Mouse (Mus musculus) spleen, postnatal 14 days (tissue): ENCODE results near the gene Nuak2.
A peak's percentile ranks its signal among the peaks of the same experiment; 100 is the strongest.

Experiments
- DNase-seq, 2 experiments: peaks; one replicate each; pipeline ENCODE4 v3.0.0; 2021 to 2022; ENCODE audit warnings: low spot score in 2 of 2

Gene Nuak2

DNA sequence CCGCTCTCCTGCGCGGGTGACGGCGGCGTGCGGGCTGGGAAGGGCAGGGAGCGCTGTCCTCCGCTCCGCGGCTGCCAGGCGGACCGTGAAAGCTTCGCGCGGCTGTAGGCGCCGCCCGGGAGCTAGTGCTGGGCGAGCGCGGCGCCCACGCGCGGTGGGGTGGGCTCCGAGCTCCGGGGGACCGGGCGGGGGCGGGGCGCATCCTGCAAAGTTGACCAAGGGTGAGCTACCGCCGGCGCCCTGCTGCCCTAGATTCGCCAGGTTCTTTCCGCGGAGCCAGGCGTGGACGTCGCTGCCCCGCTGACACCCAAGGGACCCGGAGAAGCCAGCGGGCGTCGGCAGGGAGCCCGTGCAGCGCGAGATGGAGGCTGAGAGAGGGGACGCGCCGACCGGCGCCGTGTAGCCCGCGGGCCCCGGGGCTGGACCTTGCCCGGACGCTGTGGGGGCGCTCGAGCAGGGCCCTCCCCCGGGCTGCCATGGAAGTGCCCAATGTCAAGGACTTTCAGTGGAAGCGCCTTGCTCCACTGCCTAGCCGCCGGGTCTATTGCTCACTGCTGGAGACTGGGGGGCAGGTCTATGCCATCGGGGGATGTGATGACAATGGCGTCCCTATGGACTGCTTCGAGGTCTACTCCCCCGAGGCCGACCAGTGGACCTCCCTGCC, 17.0 kb upstream of the Nuak2 start:
- no peak for DNase-seq

- no peak for DNase-seq
Observed at GRCm38 (mm10) chr1:132299744-132300143, 16.2 kb upstream of the Nuak2 start.

- no peak for DNase-seq
Observed at GRCm38 (mm10) chr1:132301242-132301641, 14.7 kb upstream of the Nuak2 start.

DNA sequence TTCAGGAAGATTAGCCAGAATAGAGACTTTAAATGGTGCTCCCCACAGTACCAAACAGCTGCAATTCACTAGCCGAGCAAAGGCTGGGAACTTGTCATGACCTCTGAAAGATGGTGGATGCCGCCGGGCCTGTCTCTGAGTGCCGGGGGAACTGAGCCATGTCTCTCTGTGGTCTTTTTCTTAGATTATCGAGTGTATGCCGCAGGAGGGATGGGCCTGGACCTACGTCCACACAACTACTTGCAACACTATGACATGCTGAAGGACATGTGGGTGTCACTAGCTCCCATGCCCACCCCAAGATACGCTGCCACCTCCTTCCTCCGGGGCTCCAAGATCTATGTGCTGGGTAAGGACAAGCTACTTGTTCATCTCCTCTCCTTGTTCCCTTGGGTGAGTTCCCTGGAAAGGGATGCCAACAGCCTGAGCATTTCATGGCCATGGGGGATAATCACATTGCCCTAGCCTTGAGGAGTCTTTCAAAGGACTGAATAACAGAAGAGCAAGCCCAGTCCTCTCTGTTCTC, 13.5 kb upstream of the Nuak2 start:
- no peak for DNase-seq

DNA sequence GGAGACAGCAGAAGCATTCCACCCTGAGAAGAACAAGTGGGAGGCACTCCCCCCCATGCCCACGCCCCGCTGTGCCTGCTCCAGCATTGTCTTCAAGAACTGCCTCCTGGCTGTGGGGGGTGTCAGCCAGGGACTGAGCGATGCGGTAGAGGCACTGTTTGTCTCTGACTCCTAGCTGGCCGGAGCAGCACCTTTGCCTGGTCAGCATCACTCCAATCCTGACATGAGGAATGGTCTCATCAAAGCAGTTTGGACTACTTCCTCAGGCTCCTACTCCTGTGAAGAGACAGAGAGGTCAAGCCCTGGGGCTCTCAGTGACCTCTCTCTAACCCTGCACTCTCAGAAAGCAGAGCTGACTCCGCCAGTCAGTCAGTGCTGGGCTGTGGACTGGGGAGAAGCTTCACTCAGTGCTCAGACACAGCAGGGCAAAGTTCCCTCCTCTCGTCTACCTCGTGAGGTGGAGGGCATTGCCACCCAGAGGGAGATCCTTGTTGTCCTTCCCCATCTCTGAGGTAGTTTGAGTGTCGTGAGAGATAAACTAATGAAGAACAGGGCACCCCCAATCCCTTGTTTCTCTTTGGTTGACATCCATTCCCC, 11.2 kb upstream of the Nuak2 start:
- DNase-seq: no peak

DNA sequence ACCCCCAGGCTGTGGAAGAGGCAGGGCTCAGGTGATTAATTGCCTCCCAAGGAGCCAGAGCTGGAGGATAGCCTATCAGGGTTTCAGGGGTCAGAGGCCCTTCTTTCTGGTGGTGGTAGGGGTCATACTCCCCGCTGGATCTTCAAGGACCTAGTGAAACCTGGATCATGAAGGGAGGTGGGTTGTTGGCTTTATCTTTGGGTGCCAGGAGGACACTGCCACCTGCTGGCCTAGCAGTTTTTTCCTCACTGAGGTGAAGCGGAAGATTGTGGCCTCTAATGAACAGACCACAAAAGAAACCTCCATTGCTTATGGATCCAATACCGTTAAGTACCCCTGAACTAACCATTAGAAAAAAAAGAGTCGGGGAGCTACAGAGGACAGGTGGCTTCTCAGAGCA, 9.8 kb upstream of the Nuak2 start:
- peak; percentile 50 to 69 for DNase-seq

DNA sequence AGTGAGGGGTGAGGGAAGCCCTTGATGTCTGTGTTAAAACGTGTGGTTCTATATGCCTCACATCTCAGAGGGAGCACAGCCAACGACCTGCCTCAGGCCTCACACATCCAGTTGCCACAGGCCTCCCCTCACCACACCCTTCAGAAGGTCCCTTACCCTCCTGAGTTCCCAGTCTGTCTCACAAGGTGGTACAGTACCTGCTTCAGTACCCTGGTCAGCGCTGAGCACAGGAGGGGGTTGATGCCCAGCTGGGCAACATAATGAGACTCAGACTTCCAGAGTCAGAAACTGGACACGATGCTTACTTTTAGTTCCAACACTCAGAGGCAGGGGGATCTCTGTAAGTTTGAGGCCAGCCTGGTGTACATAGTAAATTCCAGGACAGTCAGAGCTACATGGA, 9.1 kb upstream of the Nuak2 start:
- no peak for DNase-seq

DNA sequence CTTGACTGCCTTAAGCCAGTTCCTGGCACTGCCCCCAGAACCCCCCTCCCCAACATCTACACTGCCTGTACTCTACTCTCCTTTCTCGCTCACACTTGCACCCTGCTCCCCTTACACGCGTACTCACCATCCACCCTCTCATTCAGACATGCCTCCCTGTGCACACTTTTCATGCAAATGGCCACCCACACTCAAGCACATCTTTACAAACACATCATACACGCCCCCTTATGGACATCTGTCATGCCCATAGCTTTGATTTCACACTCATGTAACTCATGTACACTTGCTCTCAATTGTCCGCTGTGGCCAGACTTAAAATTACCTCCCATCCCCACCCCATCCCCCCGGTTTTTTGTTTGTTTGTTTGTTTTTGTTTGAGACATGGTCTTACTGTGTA, 8.0 kb upstream of the Nuak2 start:
- no peak for DNase-seq

DNA sequence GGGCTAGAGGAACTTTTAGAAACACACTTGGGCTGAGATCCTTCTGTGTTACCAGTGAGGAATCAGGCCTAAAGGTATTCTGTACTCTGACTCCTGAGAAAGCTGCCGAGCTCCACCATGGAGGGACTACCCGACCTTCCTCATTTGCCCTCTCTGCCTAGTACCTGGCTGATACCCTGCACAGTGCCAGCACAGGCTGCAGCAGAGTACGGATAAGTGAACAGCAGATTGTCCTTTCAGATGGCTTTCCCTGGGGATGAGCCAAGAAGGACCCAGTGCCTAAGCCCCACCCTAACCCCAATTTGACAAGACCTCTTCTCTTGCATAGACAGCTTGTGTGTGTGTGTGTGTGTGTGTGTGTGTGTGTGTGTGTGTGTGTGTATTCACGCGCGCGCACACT, 7.3 kb upstream of the Nuak2 start:
- no peak for DNase-seq

- no peak for DNase-seq
Observed at GRCm38 (mm10) chr1:132310754-132311153, 5.2 kb upstream of the Nuak2 start.

- DNase-seq: no peak
Observed at GRCm38 (mm10) chr1:132311174-132311859, 4.6 kb upstream of the Nuak2 start.

DNA sequence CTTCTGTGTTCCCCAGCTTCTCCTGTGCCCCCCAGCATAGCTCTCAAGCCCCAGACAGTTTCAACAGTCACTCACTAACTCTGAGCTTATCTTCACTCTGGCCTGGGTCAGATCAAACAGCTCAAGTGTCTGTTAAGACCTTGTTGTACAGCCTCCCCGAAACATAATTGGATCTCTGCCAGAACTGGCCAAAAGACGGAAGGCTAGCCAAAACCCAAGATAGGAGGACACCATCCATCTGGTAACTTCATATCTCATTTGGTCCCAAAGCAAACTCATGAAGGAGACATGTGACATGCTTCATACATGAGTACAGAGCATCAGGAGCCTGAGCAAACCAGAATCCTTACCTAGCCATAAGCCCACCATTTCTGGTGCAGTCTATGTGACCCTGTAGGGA, 3.9 kb upstream of the Nuak2 start:
- DNase-seq: no peak

DNA sequence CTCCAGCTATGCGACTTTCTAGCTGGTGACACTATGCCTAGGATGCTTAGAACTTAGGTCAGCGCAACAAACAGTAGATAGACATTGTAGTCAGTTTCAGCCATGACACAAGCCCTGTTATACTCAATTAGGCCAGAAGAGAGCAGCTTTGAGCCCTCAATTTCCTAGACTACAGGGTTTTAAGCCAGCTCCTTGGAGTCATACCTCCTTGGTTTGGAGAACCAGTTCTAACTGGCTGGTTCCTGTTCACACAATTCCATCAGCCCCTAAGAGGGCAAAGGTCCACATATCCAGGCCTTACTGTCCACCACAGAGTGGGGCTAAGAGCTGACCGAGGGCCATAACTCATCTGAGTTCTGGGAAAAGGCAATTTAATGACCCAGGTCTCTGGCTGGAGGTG, 3.2 kb upstream of the Nuak2 start:
- DNase-seq: peak in 1 of 2 experiments; percentile 48

DNA sequence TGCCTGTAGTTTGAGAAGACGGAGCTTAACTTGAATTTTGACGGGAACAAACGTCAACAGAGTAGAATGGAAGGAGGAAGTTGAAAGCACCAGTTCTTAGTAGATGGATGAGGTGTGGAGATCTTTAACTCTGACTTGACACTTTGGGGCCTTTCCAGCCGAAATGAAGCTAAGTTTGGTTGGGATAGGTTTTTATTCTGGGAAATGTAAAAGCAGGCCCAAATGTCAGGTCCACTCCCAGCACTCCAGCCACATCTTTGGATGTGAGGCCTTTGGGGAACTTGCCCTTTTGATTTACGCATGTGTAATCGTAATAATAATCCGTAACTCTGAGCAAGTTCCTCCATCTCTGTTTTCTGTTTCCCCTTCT, 684 bp downstream of the Nuak2 start:
- no peak for DNase-seq

- DNase-seq: no peak
Observed at GRCm38 (mm10) chr1:132317413-132317812, 1.5 kb downstream of the Nuak2 start.

GRCm38 (mm10) chr1:132317894-132318863, 2.3 kb downstream of the Nuak2 start:
- no peak for DNase-seq

DNA sequence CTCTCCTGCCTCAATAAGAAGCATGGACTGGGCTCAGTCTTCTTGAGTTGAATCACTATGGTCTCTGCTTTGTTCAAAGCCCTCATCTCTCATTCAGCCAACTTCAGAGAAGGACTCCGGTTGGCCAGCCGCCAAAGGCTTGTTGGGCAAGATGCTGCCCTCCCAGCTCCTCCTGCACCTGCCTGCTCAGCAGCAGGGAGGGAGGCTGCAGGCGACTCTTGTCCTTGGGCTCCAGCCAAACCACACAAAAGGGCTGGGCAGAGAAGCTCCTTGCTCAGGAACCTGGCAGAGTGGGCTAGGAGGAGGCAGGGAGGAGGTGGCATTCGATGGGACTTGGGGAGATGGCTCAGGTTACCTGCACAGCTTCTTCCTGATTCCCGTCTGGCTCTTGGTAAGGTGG, 3.3 kb downstream of the Nuak2 start:
- no peak for DNase-seq

GRCm38 (mm10) chr1:132321821-132322580, 6.1 kb downstream of the Nuak2 start:
- no peak for DNase-seq

DNA sequence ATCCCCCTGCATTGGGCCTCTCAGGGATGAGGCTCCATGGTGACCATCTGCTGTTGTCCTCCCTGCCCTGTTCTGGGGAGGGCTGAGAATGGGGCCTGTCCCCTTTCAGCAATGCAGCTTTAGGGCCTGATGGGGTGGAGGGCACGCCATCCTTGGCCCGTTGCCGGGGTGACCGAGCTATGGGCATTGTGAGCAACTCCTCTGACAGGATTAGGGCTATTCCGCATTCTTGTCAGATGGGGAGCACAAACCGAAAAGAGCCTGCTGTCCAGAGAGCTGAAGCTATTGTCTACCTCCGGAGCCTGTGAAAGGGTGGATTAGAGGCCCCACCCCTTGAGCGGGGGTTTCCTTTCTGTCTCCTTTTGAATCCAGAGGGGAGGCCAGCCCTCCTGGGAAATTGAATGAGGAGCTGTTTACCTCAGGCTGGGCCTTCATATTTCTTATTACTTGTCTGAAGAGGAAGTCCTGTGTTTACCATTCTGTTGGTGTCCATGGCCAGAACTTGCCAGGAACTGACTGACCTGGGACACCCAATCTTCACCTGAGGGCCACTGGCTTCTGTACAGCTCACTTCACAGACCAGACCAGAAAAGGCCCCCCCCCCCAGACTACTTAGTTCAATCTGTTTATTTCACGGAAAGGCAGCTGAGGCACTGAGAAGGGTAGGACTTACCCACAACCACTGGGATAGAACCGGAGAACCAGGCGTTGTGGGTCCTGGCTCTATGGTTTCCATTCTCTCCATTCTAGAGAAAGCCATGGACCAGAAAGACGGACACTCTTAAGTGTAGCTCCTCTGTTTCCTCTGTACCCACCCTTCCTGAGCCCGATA, 7.0 kb downstream of the Nuak2 start:
- DNase-seq: no peak

DNA sequence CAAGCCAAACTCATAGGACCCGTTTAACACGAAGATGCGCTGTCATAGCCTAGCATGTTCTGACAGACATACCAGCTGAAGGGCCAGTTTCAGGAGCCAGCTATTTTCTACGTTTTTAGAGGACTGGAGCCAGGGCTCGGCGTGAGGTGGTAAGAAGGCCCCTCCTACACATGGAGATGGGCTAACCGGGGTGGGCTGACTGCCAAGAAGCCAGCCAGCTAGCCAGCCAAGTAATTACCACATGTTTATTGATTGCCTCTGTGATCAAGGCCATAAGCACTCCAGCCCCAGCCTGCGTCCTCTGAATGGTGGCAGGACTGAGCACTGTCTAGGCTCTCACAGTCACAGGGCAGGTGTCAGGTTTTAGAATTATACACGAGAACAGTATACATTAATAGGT, 10.9 kb downstream of the Nuak2 start:
- DNase-seq: no peak
